Mouse (Mus musculus): ENCODE measurements around the gene Spata48.

Gene Spata48

DNA sequence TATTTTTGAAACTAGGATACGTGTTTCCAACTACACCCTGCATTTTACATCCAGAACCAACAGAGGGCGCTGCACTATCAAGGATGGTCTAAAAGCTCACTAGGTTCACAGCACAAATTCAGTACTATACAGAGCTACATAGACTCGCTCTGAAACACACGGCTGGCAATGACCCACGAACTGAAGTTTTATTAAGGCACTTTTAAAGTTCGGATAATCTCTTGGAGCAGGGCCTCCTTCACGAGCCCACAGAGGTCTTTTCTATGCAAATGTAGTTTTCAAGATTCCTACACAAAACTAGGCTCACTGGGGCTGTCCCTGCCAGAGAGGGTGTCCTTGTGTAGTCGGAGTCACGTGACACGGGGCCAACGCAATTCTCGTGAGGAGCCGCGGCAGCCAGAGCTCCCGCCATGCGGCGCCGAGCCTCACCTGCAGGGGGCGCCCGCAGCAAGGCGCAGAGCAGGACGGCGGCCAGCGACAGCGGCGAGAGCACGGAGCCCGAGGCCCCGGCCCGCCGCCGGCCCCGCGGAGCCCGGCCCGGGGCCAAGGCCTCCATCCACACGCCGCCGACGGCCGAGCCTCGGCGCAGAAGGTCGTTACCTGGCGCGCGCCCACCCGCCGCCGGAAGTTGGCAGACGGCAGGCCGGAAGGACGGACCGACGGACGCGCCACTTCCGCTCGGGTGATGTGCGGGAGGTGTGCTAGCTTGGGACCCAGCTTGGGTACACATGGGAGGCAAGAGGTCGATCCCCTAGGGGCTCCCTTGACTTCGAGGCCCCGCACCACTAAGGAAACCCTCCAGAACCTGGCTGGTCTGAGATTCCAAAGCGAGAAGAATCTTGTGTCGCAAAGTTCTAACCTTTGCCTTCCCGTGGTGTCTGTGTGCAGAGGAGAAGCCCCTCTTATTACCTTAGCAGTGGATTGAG lies at the start of gene Spata48, which contains the start of gene Zpbp:
Gene Spata48 (plus strand): TSS at position 460 of the 926 bp plus-strand sequence.
Gene Zpbp (minus strand): TSS at position 774 of the 926 bp plus-strand sequence.
- peak; percentile 81 to 84 for DNase-seq (ENCODE audit: low spot score in 2 of 2)

DNA sequence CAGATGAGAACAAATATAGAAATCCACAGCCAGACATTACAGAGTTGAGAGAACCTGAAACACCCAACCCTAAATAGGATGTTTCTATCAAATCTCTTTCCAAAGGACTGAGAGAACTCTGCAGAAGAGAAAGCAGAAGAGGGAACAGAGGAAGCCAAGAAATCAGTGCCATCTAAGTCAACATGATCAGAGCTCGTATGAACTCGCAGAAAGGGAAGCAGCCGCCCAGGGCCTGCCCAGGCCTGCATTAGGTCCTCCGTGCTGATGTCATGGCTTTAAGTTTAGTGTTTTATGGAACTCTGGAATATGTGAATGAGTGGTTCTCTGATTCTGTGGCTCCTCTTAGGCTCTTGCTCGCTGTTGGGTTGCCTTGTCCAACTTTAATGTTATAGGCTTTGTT lies 47.7 kb upstream of the Spata48 start:
- DNase-seq (ENCODE audit: low spot score in 2 of 2) = no peak

DNA sequence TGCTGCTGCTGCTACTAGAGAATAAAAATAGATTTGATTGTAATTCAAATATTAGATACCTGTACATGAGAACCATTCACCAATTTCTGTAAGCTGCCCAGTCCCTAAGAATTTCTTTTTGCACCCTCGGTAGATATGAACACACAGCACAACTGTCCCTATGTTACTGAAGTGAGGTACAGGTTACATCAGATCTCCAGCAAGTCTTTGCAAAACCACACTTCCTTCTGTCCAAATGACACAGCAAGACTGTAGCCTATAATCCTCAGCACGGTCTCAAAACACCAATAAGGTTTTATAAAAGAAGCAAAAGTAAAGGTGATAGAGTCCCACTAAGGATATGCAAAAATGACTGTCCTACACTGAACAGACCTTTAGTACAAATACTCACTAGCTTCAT lies 44.5 kb upstream of the Spata48 start:
- no peak for DNase-seq (ENCODE audit: low spot score in 2 of 2)

DNA sequence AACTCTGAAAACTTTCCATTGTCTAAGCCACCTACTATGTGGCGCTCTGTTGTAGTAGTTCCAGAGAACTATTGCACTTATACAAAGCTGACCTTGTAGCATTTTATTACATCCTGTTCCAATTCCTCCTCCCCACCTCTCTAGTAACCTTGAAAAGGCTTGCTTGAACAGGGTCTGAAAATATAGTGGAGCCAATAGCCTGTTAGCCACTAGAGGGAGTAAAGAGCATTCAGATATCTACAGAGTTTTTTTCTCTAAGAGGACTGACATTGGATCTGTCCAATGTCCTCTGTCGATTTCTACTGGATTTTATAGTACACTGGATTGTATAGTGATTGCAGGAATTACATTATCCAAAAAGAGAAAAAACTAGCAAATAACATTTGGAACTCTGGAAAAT lies 6.9 kb upstream of the Spata48 start:
- DNase-seq (ENCODE audit: low spot score in 2 of 2) = no peak

DNA sequence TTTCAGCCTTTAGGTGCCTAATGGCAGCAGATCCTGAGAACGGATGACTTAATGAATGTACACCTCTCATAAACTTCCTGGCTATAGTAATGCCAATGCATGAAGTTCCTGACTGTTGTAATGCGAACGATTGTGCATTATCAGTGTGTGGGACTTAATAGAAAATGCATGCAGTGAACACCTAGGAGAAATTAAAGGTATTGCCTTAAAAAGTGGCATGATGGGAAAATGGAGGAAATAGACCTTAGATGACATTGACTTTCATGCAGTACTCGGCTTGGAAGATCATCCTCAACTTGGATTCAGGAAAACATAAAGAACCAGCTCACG lies 632 bp downstream of the Spata48 start:
- no peak for DNase-seq (ENCODE audit: low spot score in 2 of 2)

DNA sequence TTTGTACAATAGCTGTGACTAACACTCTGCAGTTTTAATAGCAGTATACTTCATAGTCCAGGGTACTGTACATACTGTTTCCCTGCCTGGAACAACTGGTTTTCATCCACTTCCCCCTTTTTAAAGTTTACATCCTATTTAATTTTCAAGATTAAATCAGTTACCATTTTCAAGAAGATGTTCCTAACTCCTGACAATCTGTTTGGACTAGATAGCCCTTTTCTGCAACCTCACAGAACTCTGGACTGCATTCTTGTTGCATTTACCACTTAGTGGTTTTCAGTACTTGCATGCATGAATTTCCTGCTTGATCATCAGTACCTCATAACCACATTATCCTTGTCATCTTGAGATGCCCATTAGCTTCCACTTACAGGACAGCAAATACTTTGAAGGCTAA lies 7.0 kb downstream of the Spata48 start:
- DNase-seq (ENCODE audit: low spot score in 2 of 2) = no peak

DNA sequence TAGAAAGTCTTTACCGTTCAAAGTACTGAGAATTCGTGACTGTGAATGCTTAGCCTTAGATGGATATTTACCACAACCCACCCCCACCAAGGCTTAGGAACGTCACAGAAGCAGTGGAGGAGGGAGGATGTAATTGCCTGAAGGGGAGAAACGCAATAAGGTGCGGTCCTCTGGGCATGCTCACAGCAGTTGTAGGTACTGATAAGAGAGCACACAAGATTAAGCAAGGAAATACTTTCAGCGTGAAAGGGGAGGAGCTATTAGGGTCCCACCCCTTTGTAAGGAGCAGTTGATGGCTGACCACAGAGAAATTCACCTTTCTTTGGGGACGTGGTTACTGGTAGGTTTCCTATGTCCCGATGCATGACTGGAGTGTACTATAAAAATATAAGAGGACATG lies 22.5 kb downstream of the Spata48 start:
- no peak for DNase-seq (ENCODE audit: low spot score in 2 of 2)

DNA sequence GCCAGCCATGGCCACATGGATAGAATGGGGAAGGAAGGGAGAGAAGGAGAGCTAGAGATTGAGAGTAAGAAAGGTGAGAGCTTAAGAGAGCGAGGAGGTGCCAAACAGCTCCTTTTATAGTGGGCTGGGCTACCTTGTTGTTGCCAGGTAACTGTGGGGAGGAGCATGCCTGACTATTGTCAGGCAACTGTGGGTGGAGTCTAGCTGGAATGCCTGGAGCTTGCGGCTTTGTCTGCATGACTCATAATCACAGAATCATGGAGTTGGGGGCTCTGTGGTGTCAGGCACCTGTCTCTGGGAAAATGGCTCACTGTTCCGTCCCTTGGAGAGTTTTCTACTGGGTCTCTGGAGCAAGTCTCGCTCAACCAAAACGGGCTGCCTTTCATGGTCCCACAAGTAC lies 30.1 kb downstream of the Spata48 start:
- no peak for DNase-seq (ENCODE audit: low spot score in 2 of 2)

DNA sequence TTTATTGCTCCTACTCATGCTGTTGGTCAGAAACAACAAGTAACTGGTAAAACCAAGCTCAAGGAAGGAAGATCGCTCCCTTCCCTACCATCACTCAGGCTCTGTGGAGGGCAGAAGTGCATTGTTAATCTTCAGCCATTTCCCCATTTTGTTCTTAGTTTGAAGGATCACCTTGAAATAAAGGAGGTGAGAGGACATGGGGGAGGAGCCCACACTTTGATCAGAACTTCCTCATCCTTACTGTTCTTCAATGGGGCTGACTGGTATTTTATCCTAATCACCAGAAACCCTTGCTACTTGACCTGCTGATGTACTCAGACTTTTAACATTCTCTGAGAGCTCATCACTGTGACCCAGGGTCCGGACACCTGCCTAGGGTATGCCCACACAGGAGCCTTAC lies 33.8 kb downstream of the Spata48 start:
- DNase-seq (ENCODE audit: low spot score in 2 of 2) = no peak

DNA sequence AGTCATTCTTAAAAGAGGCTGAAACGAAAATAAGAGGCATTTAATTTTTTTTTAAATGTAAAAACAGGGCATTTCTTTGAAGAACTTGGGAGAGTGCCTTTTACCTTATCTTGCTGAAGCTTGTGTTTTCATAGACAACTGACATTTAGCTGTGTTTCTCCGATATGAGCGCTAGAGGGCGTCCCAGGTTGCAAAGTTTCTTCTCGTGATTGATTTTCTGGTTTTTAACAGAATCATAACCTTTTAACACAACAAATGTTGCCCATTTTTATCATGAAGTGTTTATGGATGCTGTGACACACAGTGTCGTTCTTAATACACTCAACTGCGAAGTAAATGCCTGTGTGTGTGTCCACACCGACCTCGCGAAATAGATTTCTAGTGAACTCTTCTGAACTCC lies 38.0 kb downstream of the Spata48 start:
- peak in 1 of 2 experiments; percentile 9 for DNase-seq (ENCODE audit: low spot score in 2 of 2)

DNA sequence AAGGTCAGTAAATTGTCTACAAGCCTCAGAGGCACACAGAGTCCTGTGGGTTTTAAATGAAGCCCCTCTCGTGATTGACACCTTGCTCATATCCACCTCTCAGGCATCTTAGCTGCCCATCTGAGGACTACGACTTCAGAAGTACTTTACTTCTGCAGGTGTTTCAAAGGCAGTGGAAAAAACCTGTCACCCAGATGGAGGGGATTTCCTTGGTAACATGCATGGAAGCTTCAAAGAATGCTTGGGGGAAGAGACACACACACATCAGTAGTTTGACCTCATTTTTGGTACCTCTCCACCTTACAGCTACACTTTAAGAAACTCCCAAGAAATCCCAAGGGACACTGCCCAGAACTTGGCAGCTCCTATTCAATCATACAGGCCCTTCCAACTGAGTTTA lies 44.3 kb downstream of the Spata48 start:
- no peak for DNase-seq (ENCODE audit: low spot score in 2 of 2)

DNA sequence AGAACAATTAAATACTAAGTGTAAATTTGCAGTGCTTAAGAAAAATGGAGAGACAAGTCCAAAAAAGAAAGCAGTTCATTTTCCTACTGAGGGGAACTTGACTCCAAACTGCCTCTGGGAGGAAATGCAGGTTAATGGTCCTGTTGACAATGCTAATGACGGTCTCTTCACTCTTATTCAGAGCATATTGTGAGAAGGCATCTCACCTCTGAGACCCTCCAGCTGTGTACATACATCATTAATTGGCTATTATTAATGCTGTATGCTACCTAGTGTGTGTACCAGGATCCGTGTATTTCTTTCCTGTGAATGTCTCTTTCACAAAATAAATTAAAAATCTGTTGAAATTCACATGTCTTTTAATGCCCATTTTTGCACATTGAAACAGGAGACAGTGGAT lies 47.5 kb downstream of the Spata48 start:
- DNase-seq (ENCODE audit: low spot score in 2 of 2) = no peak

DNA sequence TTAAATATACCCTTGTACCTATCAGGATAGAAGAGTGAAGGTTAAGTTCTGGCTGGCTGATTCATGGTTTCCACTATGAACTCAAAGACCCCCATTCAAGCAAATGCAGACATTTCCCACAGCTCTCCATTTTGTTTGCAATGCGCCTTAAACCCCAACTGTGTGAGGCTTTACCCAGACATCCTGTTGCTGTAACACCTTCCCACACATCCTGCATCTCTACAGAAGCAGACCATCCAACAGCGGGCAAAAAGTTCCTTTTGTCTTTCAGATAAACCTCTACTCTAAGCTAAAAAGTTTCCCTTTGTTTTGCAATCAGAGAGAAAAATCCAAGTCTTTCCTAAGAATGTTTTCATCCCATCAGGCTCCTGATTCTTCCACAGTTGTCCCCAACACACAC lies 50.2 kb downstream of the Spata48 start:
- DNase-seq (ENCODE audit: low spot score in 2 of 2) = no peak

DNA sequence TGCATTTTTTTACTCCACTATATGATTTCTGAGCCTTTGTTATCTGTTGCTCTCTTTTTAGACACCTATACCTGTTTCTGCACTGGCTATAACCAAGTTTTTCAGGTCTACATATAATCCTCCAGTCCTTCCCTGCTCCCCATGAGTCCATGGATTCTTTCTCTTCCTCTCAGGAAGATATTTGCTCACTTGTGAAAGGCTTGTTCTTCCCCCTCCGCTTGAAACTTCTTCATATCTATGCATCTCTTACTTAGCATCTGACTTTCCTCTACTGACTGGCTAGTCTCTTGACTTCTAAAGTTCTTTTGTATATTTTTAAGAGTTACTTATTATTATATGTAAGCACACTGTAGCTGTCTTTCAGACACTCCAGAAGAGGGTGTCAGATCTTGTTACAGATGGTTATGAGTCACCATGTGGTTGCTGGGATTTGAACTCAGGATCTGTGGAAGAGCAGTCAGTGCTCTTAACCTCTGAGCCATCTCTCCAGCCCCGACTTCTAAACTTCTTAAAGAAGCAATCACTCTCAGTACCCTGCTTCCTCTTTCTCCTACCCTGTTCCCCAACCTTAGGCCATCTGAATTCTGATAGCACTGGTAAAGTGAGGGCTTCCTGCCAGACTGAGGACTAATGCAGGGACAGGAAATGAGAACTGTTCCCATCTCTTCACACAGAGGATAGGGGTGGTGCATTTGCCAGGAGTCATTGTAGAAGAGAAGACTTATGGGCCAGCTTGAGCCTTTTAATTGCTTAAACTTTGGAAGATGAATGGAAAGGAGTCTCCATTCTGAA lies 51.3 kb downstream of the Spata48 start:
- DNase-seq (ENCODE audit: low spot score in 2 of 2) = no peak

DNA sequence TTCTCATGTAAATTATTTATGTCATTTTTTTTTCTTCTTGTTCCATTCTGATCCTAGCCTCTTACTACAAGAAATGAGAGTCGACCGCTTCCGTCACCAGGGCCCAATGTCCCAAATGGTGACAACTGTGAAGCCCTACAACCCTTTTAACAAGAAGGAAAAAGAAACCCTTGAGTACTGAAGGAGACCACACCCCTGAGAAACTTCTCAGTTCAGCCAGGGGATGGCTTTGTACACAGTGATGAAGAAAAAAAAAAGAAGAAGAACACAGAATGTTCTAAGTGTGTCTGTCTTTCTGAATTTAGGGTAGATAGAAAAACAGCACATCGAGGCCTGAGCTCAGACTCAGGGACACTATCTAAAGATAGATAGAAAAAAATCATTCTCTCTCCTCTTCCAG lies 53.0 kb downstream of the Spata48 start:
- no peak for DNase-seq (ENCODE audit: low spot score in 2 of 2)

DNA sequence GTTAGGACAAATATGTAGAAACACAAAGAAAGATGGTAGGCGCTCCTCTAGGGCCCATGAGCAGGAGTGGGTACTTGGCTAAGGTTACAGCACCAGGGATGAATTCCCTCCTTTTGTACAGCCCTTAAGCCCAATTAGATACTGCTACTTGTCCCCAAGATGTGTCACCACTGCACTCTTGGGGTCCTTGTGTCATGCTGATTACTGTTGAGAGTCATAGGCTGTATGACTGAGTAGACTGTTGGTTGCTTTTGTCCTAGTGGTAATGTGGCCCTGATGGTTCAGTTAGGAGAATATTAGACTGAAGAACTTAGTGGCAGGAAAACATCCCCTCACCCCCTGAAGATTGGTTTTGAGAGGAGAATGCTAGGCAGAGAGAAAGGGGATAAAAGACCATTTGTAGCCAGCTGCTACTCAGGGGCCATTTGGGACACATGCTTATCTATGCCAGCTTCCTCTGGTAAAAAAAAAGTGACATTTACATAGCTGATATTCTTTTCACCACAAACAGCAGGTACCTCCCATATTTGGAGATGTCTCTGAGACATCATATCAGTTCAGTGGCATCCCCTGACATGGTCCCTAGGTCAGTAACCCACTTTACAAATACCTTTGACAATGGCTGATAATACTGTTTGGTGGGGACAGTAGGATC lies 56.0 kb downstream of the Spata48 start:
- DNase-seq (ENCODE audit: low spot score in 2 of 2) = no peak

DNA sequence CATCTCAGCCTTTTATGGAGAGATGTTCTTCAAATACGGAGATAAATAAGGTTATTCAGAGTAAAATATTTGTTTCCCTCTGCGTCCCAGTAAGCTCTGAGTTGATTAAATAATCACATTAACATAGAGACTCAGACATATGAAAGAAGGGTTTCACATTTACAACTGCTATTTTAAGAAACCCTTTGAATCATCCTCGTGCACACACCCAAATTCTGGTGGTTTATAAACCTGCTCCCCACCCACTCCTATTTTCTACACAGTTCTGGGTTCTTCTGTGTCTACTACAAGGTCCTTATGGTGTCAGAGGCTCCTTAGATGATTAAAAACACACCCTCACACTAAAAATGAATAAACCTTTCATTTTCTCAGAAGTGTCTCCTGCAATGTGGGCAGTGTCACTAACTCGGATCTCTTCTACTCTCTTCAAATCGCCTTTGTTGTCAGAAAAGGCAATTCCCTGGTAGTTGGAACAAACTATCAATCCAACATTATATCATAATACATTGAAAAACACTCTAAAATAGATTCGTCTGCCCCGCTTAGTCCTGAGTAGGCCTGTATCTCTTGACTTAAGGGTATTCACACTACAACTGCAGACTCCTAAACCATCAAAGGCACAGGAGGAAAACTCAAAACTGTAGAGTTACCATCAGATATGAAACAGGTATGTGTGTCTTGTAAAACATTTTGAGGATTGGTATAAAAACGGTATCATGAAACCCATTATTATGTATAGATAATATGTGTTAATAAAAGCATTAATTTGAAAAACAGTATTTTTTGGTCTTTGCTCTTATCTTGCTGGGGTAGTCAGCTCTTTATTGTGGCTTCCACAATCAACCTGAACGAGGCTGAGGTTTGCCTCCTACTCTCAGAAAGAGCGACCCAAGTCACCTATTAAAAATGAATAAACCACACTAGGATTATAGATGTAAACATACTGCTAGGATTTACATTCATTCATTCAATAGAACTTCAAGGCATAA lies 57.7 kb downstream of the Spata48 start:
- DNase-seq (ENCODE audit: low spot score in 2 of 2) = no peak

DNA sequence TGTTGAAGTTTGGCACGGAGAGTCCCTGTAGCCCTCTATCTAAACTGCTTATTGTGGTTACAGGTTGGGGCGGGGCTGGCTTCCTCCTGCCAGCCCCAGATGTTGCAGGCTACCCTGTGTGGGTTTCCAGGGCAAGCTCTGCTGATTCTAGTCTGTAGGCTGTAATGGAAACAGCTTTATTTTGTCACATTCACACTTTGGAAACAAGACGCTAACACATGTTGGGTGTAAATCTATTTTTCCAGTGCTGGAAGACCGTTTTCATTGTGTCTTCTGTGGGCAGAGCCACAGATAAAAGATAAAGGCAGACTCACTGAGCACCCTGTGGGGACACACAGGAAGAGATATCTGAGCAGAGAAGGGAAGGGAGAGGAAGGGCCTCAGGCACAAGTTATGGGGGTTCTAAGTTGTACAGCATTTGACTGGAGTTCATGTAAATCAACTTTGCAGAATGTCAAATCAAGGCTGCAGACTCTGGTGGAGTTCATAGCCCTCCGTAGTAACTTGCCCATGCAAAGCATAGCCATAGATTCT lies 60.1 kb downstream of the Spata48 start:
- DNase-seq (ENCODE audit: low spot score in 2 of 2) = no peak

DNA sequence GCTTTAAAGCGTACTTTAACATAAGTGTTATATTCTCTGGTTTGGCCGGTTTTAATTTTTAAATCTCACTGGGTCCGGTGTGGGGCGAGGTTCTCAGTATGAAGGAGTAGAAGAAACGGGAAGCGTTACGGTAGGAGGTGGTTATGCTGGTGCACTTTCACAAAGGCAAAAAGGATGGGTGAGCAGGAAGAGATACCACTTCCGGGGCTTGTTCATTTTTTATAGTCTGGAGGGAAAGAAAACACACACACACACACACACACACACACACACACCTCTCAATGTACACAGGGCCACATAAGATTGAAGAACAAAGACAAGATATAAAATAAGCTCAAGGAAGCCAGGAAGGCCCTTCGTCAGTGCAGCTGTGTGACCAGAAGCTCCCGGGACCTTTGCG lies 66.9 kb downstream of the Spata48 start:
- no peak for DNase-seq (ENCODE audit: low spot score in 2 of 2)

DNA sequence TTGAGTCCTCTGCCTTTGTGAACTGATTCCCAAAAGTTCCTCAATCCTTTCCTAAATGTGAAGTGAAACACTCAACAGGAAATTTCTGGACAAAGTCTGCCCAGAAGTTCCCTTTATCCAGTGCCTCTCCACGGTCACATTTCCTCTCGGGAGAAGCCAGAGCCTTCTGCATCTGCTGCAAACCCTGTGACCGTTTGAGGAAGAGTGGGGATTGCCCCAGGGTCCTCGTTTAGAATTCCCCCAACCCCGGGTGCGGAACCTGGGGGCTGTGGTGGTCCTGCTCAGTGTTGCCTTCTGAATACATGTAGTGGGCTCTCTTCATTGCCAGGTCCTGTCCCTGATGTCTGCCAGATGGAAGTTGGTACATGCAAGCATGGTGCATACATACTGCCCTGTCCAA lies 67.3 kb downstream of the Spata48 start:
- no peak for DNase-seq (ENCODE audit: low spot score in 2 of 2)

DNA sequence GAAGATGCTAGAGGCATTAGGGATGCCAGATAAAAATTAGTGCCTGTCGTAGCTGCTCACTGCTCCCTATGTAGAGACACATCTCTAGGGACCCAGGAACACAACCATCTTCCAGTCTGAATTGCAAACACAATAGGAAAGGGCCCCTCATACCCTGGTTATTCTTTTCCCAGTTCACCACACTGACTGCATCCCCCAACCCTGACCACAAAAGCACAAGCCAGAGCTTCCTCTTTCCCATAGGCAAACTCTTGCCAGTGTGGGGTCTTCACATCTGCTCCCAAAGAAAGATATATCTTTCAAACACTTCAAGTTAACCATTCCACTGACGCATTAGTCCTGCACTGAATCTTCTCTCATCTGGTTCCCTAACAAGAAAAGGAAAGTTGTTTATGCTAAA lies 68.2 kb downstream of the Spata48 start:
- DNase-seq (ENCODE audit: low spot score in 2 of 2) = no peak
